Mouse (Mus musculus): ENCODE measurements around the gene Apoc1. TPM values are rescaled to one million over a fixed set of nuclear protein-coding genes. Genes with fewer than 3 reads are reported as not detected.

The Apoc1 gene
- not detected for polyA plus RNA-seq (2017; shearing (Covaris generic))

DNA sequence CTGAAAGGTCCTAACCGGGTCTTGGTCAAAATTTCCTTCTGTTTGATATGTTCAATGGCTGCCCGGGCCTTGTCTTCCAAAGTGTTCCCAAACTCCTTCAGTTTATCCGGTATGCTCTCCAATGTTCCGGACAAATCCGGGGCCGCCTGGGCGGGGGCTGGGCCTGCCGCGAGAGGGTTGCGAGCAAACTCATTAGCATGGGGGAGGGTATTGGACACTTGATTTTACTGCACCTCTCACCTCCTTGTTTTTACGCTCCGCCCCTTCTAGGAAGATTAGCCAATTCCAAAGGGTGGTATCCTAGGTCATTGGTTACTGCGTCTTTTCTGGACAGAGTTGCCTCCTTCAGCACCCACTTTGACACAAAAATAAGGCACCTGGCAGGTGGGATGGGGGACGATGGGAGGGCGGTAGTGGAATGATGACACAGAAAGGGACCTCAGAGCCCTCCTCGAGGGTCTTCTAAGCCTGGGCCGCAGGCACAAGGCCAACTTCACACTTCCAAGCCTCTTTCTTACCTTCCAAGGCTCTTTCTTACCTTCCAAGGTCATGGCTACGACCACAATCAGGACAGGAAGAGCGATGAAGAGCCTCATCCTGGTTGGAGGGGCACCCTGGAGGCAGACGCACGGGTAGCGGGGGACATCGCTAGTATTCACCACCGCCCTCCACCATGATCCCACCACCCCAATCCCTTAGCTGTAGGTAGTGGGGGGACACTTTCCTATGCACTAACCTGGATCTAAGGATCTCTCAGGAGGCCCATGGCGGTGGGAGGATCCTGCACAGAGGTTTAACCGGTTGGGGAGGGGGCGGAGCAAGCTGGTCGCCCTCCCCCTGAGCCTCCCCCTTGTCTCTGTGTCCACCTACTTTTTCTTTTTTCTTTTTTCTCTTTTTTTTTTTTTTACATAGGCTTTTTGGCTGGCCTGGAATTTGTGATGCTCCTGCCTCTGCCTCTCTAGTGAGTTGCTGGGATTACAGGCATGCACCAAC is at the start of gene Apoc1:
Gene Apoc1, minus strand, starts transcription at position 788 of the 993 bp plus-strand sequence.

GRCm38 (mm10) chr7:19715239-19716054 is 23.0 kb upstream of the Apoc1 start, which contains the start of gene Tomm40:
TSS of gene Tomm40 (minus strand) at chr7:19715438.

GRCm38 (mm10) chr7:19698907-19699826 is 6.7 kb upstream of the Apoc1 start, which contains the start of gene Apoe:
TSS of gene Apoe (minus strand) at chr7:19699188.

DNA sequence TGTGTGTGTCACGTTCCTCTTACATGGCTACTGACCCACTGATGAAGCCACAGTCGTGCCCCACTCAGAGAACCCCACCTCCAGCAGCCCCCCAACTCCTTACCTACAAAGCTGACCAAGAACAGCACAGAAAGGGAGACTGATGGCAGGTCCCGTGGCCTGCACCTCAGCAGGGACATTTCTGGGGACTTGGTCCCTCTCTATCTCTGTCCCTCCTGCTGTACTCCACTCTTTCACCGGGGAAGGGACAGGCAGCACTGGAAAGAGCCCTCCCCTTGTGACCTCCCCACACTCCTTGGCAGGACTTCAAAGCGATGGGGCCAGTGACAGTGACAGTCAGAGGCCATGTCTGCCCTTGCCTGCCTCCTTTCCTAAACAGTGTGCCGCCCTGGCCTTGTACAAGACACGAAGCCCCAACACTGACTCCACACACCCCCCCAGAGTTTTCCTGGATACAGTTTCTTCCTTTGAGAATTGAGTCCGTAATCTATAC is 11.2 kb downstream of the Apoc1 start, which contains the start of the genes Gm44805 and Apoc4:
Gene Gm44805, minus strand, starts transcription at position 222 of the 493 bp plus-strand sequence.
Gene Apoc4, minus strand, starts transcription at position 278 of the 493 bp plus-strand sequence.

DNA sequence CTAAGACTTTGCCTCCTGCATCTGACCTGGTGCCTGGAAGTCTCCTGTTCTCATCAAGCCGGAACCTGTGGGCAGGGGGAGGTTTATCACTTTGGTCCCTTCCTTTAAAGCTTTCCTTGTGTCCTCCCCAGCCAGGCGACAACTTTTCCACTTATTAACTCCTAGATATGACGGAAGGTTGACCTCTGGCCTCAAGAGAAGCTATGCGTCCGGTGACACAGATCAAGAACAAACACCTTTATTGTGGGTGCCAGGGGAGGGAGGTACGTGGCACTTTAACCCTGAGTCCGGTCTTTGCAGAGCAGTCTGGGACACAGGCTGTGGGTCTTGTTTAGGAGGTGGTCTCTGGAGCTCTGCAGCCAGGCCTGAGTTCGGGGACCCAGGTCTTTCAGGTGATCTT is 14.6 kb downstream of the Apoc1 start, which contains the start of gene Apoc2:
Gene Apoc2, minus strand, starts transcription at position 70 of the 400 bp plus-strand sequence.

DNA sequence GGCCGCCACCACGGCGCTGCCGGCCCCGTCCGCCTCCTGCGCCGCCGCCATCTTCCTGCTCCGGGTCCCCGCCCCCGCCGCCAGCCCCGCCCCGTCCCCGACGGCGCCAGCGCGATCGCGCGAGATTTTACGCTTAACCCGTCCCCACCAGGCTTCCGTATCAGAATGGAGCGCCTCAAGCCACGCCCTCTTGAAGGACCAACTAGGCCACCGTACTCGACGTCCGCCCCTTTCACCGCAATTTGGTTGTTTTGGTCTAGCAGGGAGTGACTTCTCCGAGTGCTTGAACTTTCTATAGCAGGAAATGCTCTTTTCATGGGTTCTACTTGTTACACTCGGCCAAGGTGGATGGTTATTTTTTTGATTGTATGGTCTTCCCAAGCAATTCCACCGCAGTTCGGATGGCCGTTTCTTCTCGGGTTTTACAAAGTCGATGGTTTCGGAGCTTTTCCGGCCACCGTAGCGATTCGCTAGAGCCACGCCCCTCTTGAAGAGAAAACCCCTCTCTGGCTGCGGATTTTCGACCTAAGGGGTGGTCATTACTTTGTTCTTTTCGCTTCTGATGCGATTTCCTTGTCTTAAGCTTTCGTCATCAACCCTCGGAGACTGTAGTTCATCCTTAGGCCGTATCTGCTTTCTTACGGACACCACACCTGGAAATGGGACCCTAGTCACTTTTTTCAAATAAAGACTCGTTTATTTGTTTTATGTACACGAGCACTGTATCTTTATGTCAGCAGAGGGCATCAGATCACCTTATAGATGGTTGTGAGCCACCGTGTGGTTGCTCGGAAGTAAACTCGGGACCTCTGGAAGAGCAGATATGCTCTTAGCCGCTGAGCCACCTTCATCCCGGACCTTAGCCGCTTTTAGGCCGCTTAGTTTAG is 27.3 kb downstream of the Apoc1 start, which contains the start of gene Clptm1:
Gene Clptm1, minus strand, starts transcription at position 79 of the 887 bp plus-strand sequence.

Other genes starting within 250 kb of the Apoc1 start
- gene Mark4, start 233.8 kb downstream of the Apoc1 start, polyA plus RNA-seq (2017; shearing (Covaris generic)): 8.7 TPM
- gene Exoc3l2, start 229.3 kb downstream of the Apoc1 start, polyA plus RNA-seq (2017; shearing (Covaris generic)): not detected
- 3.8 TPM for gene Bloc1s3, start 184.3 kb downstream of the Apoc1 start, polyA plus RNA-seq (2017; shearing (Covaris generic))
- gene Trappc6a, start 184.3 kb downstream of the Apoc1 start, polyA plus RNA-seq (2017; shearing (Covaris generic)): 58.6 TPM
- gene Nkpd1, start 174.8 kb downstream of the Apoc1 start, polyA plus RNA-seq (2017; shearing (Covaris generic)): not detected
- 26.1 TPM for gene Ppp1r37, start 129.6 kb downstream of the Apoc1 start, polyA plus RNA-seq (2017; shearing (Covaris generic))
- not detected for gene Zfp296, start 115.4 kb downstream of the Apoc1 start, polyA plus RNA-seq (2017; shearing (Covaris generic))
- gene Gemin7, start 115.1 kb downstream of the Apoc1 start, polyA plus RNA-seq (2017; shearing (Covaris generic)): 80.0 TPM
- gene Clasrp, start 88.2 kb downstream of the Apoc1 start, polyA plus RNA-seq (2017; shearing (Covaris generic)): 71.6 TPM
- gene Relb, start 63.2 kb downstream of the Apoc1 start, polyA plus RNA-seq (2017; shearing (Covaris generic)): 102 TPM
- gene Clptm1, start 27.6 kb downstream of the Apoc1 start, polyA plus RNA-seq (2017; shearing (Covaris generic)): 129 TPM
- gene Apoc2, start 14.7 kb downstream of the Apoc1 start, polyA plus RNA-seq (2017; shearing (Covaris generic)): not detected
- gene Gm44805, start 11.2 kb downstream of the Apoc1 start, polyA plus RNA-seq (2017; shearing (Covaris generic)): not detected
- not detected for gene Apoc4, start 11.2 kb downstream of the Apoc1 start, polyA plus RNA-seq (2017; shearing (Covaris generic))
- gene Apoe, start 6.5 kb upstream of the Apoc1 start, polyA plus RNA-seq (2017; shearing (Covaris generic)): 6.1 TPM
- 78.5 TPM for gene Tomm40, start 22.8 kb upstream of the Apoc1 start, polyA plus RNA-seq (2017; shearing (Covaris generic))
- gene Nectin2, start 57.8 kb upstream of the Apoc1 start, polyA plus RNA-seq (2017; shearing (Covaris generic)): not detected
- gene Bcam, start 78.4 kb upstream of the Apoc1 start, polyA plus RNA-seq (2017; shearing (Covaris generic)): 0.42 TPM
- gene Cblc, start 104.1 kb upstream of the Apoc1 start, polyA plus RNA-seq (2017; shearing (Covaris generic)): not detected
- 67.2 TPM for gene Bcl3, start 130.1 kb upstream of the Apoc1 start, polyA plus RNA-seq (2017; shearing (Covaris generic))
- gene Gm19345, start 159.3 kb upstream of the Apoc1 start, polyA plus RNA-seq (2017; shearing (Covaris generic)): not detected
- gene Ceacam16, start 168.6 kb upstream of the Apoc1 start, polyA plus RNA-seq (2017; shearing (Covaris generic)): 0.31 TPM
- gene Ceacam19, start 195.3 kb upstream of the Apoc1 start, polyA plus RNA-seq (2017; shearing (Covaris generic)): not detected
- 77.9 TPM for gene Pvr, start 228.5 kb upstream of the Apoc1 start, polyA plus RNA-seq (2017; shearing (Covaris generic))

All from naive thymus-derived CD4-positive, alpha-beta T cell, adult 5 months (primary cell).